In the genomic region with DNA sequence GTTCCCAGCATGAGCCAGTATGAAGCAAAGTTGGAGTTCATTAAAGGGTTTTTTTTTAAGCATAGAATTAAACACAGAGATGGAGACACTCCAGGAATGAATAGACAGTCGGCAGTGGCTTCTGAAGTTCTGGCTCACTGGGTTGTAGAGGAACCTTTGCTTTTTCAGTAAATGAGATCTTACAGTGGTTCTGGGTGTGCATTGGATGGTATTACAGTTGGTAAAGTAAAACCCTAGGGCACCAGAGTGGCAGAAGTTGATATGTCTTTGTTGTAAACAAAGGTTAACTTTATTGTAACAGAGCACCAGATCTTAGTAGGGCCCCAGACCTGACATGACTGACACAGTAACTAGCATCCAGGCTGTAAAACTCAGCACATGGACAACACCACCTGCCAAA, we compare ENCODE assay signal across 15 mouse cellular contexts.
"Had no signal": no experiment of that assay in that cellular context is flagged by ENCODE, and none has a peak within 500 bp of the region (broad histone marks: within the 10 kb centered on the region; RNA-seq: fewer than 3 reads in every experiment).

No protein-coding gene starts in this region.

- H3K4me3 ChIP-seq: neural tube, embryonic 15.5 days; stomach, embryonic 15.5 days had no signal

- H3K9ac ChIP-seq: neural tube, embryonic 15.5 days; stomach, embryonic 15.5 days had no signal

- DNase-seq: retina, postnatal 1 day; right cerebral cortex, adult 18-20 months; right cerebral cortex, postnatal 14 days; right cerebral cortex, postnatal 25 days; right cerebral cortex, postnatal 4 days; spleen, adult 18-20 months; thymus, adult 18-20 months; thymus, adult 2 months; thymus, postnatal 14 days; thymus, postnatal 25 days; thymus, postnatal 36 days; thymus, postnatal 4 days had no signal

- H3K9me3 ChIP-seq: neural tube, embryonic 15.5 days; stomach, embryonic 15.5 days had no signal

- H3K27me3 ChIP-seq: neural tube, embryonic 15.5 days; stomach, embryonic 15.5 days had no signal

- H3K4me1 ChIP-seq: neural tube, embryonic 15.5 days; stomach, embryonic 15.5 days had no signal

- H3K4me2 ChIP-seq: neural tube, embryonic 15.5 days; stomach, embryonic 15.5 days had no signal

- H3K27ac ChIP-seq: neural tube, embryonic 15.5 days; stomach, embryonic 15.5 days; stomach, postnatal 0 days had no signal

- H3K36me3 ChIP-seq: neural tube, embryonic 15.5 days; stomach, embryonic 15.5 days had no signal
